Mouse (Mus musculus): Measurements from ENCODE around the gene Ceacam19. TPM values are rescaled to one million over a fixed set of nuclear protein-coding genes. Genes with fewer than 3 reads are reported as not detected.

The Ceacam19 gene
- 0.12 and 0.65 TPM in 2 replicates for polyA plus RNA-seq (2012; rRNA removed; ENCODE audit: low replicate concordance)

DNA sequence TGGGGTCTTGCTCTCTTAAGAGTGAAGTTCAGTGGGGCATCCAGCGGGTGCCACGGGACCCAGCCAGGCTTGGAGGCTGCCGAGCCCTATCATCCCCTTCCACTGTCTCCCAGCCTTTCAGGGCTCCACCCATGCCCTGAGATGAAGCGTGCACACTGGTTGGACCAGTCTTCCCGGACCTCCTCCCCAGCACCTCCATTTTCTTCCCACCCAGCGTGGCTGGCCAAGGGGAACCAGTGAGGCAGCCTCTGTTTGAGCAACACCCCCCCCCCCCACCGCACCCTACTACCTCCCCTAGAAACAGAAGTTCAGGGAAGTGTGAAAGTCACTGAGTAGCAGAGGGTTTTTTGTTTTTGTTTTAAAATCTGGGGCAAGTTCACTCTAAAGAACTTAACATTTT, at the start of gene Ceacam19:
Gene Ceacam19 (minus strand): TSS at position 117 of the 400 bp plus-strand sequence.

GRCm38 (mm10) chr7:19920506-19921261, 32.9 kb upstream of the Ceacam19 start, which contains the start of gene Pvr:
Gene Pvr (minus strand): TSS chr7:19921160.

GRCm38 (mm10) chr7:19861199-19861598, 26.6 kb downstream of the Ceacam19 start, which contains the start of gene Ceacam16:
Gene Ceacam16 (minus strand): TSS chr7:19861299.

GRCm38 (mm10) chr7:19851858-19852570, 35.8 kb downstream of the Ceacam19 start, which contains the start of gene Gm19345:
Gene Gm19345 (plus strand): TSS chr7:19852003.

Other genes with a start within 250 kb of the Ceacam19 start
- gene Clptm1, start 222.9 kb downstream of the Ceacam19 start, polyA plus RNA-seq (2012; rRNA removed; ENCODE audit: low replicate concordance), result 125 and 164 TPM in 2 replicates
- 1.9 and 2.9 TPM in 2 replicates for gene Apoc2, start 210.0 kb downstream of the Ceacam19 start, polyA plus RNA-seq (2012; rRNA removed; ENCODE audit: low replicate concordance)
- 1.0 TPM in 1 of 2 replicates, not detected in the other for gene Gm44805, start 206.5 kb downstream of the Ceacam19 start, polyA plus RNA-seq (2012; rRNA removed; ENCODE audit: low replicate concordance)
- gene Apoc4, start 206.5 kb downstream of the Ceacam19 start, polyA plus RNA-seq (2012; rRNA removed; ENCODE audit: low replicate concordance), result 21.1 TPM in 1 of 2 replicates, not detected in the other
- gene Apoc1, start 195.3 kb downstream of the Ceacam19 start, polyA plus RNA-seq (2012; rRNA removed; ENCODE audit: low replicate concordance), result 50.4 and 58.9 TPM in 2 replicates
- gene Apoe, start 188.8 kb downstream of the Ceacam19 start, polyA plus RNA-seq (2012; rRNA removed; ENCODE audit: low replicate concordance), result 2,055 and 4,405 TPM in 2 replicates
- 62.0 and 84.9 TPM in 2 replicates for gene Tomm40, start 172.5 kb downstream of the Ceacam19 start, polyA plus RNA-seq (2012; rRNA removed; ENCODE audit: low replicate concordance)
- gene Nectin2, start 137.5 kb downstream of the Ceacam19 start, polyA plus RNA-seq (2012; rRNA removed; ENCODE audit: low replicate concordance), result 45.9 and 65.6 TPM in 2 replicates
- gene Bcam, start 116.9 kb downstream of the Ceacam19 start, polyA plus RNA-seq (2012; rRNA removed; ENCODE audit: low replicate concordance), result 135 and 154 TPM in 2 replicates
- 19.9 and 20.6 TPM in 2 replicates for gene Cblc, start 91.2 kb downstream of the Ceacam19 start, polyA plus RNA-seq (2012; rRNA removed; ENCODE audit: low replicate concordance)
- gene Bcl3, start 65.2 kb downstream of the Ceacam19 start, polyA plus RNA-seq (2012; rRNA removed; ENCODE audit: low replicate concordance), result 75.0 and 218 TPM in 2 replicates
- 0.88 and 1.4 TPM in 2 replicates for gene Gm19345, start 36.0 kb downstream of the Ceacam19 start, polyA plus RNA-seq (2012; rRNA removed; ENCODE audit: low replicate concordance)
- gene Ceacam16, start 26.7 kb downstream of the Ceacam19 start, polyA plus RNA-seq (2012; rRNA removed; ENCODE audit: low replicate concordance), result 1.6 and 5.1 TPM in 2 replicates
- 12.9 and 18.0 TPM in 2 replicates for gene Pvr, start 33.2 kb upstream of the Ceacam19 start, polyA plus RNA-seq (2012; rRNA removed; ENCODE audit: low replicate concordance)
- gene Igsf23, start 62.8 kb upstream of the Ceacam19 start, polyA plus RNA-seq (2012; rRNA removed; ENCODE audit: low replicate concordance), result 1.3 and 2.0 TPM in 2 replicates
- gene Ceacam20, start 77.4 kb upstream of the Ceacam19 start, polyA plus RNA-seq (2012; rRNA removed; ENCODE audit: low replicate concordance), result 0.13 and 0.19 TPM in 2 replicates
- 0.10 TPM in 1 of 2 replicates, not detected in the other for gene Nlrp9b, start 103.5 kb upstream of the Ceacam19 start, polyA plus RNA-seq (2012; rRNA removed; ENCODE audit: low replicate concordance)
- gene Vmn1r91, start 211.7 kb upstream of the Ceacam19 start, polyA plus RNA-seq (2012; rRNA removed; ENCODE audit: low replicate concordance), result not detected in 2 replicates
- gene Gm16442, start 234.6 kb upstream of the Ceacam19 start, polyA plus RNA-seq (2012; rRNA removed; ENCODE audit: low replicate concordance), result not detected in 2 replicates

Data from mammary gland, adult 2 months (tissue).